Mouse (Mus musculus) heart, postnatal 36 days (tissue): ENCODE data around the gene Zdhhc13. TPM values are rescaled to one million over a fixed set of nuclear protein-coding genes. Genes with fewer than 3 reads are reported as not detected.

ENCODE experiments used
- DNase-seq, 2 experiments: peaks; one replicate each; pipeline ENCODE4 v3.0.0; 2021 to 2022
- intact Hi-C: fragments of 180-260 bp; cut with DNase I; formaldehyde crosslinking; loops from one replicate; pipeline ENCODE4 v1.15.1; 2025
- total RNA-seq, 2 experiments: library from RNA; stranded (reverse); gene quantifications; 2 replicates each; pipeline ENCODE4 v1.2.3; 2021

The Zdhhc13 gene
- total RNA-seq, 2 experiments from 2014 or later: 13.5 to 14.3 TPM

DNA sequence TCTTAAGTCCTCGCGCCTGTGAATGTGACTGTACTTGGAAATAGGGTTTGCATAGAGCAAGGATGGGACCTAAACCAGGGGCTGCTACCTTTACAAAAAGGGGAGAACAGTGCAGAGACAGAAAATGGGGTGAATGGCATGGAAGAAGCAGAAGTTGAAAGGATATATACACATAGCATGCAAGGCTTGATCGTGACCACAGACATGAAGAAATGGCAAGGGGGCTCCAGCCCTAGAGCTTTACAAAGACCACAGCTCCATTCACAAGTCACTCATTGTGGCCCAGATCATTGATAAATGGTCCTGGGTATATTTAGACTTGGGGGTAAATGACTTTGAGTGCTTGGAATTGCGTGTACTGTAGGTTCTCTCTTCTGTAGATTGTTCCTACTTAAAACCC is 6.4 kb upstream of the Zdhhc13 start:
- intact Hi-C loops: no loop called here

DNA sequence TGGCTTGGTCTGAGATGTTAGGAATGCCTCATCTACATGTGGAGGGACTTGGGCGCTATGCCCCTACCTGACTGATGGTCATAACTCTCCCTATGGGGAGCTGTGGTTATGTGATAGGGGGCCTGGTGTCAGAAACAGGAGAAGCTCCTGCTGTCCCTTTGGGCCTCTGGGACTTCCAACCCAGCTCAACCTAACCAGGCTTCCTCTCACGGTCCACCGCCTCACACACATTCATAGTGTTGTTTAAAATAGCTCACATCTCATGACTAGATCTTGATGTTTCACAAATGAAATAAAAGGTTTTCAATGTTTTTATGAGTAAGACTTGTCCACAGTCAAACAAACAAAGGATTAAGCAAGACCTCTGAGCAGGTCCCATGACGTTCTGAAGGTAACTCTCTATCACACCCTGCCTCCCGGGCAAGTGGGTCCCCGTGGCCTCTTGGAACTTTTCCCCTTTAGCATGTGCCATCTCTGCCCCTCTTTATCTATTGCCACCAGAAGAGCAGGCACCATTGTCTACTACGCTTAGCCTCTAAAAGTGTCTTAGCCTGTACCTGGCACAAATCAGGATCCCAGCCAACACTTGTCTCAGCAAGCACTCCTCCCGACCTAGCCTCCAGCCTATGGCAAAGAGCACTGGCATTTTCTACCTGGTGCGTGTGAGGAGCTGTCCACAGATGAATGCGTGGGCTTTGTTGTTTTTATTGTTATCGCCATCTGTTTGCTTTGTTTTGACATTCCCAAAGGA is 3.9 kb upstream of the Zdhhc13 start:
- intact Hi-C loops: loop anchor here (5.0 kb wide), 1 partner anchor 33 kb away; no protein-coding TSS in a partner anchor
- no peak for DNase-seq

More for the DNA sequence above, 6.4 kb upstream of the Zdhhc13 start:
- DNase-seq: no peak

DNA sequence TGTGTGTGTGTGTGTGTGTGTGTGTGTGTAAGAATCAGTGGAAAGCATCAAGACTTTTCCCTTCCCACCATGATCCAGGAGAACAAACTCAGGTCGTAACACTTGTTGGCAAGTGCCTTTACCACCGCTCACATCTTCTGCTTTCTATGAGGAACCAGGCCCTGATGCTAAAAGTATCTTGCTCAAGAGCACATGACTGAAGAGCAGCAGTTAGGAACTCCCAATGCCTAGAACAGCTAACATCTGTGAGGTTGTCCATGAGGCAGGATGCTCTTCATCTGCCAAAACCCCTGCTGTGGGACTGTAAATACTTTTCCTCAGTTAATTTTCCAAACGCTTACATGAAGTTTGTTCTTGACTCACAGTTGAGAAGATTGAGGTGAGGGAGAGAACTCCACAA is 455 bp upstream of the Zdhhc13 start:
- DNase-seq: no peak
- intact Hi-C loops: loop anchor here (5.0 kb wide), 1 partner anchor 36 kb away; no protein-coding TSS in a partner anchor

DNA sequence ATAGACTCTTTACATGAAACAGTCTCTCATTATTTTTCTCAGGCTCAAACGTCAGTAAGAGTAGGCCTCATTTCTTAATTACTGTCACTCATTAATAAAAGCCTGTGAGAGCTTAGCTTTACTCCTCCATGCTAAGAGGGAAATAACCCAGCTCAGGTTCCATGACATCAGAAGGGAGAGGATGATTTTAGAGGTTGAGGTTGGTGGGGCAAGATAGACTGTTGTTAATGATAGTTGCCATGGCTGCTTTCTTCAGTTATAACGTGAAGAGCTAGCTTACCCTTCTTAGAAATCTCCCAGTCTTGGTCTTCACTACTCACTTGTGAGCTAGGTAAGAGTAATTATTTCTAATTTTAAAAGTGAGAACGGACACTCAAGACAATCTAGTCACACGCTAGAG is 1.3 kb downstream of the Zdhhc13 start:
- intact Hi-C loops: no loop called here
- no peak for DNase-seq

DNA sequence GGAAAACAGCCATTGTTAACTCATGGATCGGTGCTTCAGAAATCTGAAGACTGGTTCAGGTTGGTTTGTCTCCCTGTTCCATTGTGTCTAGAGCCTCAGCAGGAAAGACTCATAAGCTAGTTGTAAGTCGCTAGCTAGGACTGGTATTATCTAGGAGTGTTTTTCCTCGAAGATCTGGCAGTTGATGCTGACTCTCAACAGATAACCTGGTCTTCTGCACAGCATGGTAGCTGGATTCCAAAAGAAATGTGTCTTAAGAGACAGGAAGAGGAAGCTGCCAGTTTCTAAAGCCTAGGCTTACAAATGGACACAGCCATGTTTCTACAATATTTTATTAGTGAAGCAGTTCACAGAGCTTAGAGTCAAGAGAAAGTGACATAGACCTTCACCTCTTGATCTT is 2.6 kb downstream of the Zdhhc13 start:
- no peak for DNase-seq
- intact Hi-C loops: no loop called here

DNA sequence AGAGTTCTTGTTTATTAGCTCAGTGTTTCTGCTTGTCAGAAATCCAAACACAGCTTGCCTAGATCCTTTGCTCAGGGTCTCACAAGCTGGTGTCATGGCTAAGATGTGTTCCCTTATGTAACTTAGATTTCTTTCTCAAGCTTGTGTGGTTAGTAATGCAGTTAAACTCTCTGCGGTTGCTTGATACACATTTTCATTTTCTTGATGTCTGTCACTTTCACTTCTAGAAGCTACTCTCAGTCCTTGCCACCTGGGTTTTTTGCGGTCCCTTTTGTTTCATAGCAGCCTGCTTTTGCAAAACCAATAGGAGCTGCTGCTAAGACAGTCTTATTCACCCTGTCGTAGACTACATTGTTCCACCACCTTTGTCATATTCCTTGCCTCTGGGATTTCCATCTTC is 6.3 kb downstream of the Zdhhc13 start:
- intact Hi-C loops: no loop called here
- DNase-seq: no peak

DNA sequence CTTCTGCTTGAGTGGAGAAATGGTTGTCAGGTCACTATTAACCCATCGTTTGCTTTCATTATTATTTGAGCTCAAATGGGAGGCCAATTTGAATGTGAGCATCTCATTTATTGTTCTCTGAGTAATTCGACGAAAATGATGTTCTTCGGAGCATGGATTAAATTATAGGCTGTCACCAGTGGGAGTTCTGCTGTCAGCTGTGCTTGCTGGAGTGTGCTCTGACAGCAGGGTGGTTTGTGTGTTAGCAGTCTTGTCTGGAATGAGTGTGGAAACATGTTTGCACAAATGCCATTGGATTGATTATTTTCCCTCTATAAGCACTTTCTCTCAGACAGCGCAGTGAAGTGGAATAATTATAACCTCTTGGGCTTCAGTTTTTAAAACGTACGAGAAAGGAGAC is 14.6 kb downstream of the Zdhhc13 start:
- no peak for DNase-seq
- intact Hi-C loops: no loop called here

DNA sequence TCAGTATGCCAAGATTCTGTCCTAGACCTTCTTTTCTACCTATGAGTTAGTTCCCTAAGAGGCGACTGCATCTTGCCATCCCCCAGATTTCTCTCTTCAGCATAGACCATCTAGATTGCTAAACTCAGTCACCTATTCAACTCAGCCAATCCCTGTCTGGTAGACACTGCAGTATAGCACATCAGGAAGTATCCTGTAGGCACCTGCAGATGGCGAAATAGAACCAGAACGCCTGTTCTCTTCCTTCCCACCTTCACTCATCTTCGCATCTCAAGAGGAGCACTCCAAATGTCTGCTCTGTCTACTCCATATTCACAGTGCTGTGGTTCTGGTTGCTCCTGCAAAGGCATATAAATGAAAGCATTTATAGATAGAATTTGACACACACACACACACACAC is 17.8 kb downstream of the Zdhhc13 start:
- DNase-seq: no peak
- intact Hi-C loops: loop anchor here (5.0 kb wide), 1 partner anchor 261 kb away; no protein-coding TSS in a partner anchor

DNA sequence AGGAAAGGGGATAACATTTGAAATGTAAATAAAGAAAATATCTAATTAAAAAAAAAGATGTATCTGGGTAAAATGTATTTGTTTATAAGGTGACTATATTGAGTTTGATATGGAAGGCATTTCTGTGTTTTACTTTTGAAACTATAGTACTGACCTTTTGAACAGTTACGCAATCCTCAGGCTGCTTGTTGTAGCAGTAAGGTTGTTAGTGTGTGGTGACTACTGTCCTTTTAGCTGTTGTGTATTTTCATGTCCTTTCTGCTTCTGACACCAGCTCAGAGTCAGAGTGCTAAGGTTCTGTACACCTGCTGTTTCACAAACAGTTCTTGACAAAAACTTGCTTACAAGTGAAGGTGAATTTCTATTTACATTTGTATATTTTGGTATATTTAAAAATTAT is 21.8 kb downstream of the Zdhhc13 start:
- intact Hi-C loops: loop anchor here (5.0 kb wide), 1 partner anchor 312 kb away; no protein-coding TSS in a partner anchor
- DNase-seq: no peak

DNA sequence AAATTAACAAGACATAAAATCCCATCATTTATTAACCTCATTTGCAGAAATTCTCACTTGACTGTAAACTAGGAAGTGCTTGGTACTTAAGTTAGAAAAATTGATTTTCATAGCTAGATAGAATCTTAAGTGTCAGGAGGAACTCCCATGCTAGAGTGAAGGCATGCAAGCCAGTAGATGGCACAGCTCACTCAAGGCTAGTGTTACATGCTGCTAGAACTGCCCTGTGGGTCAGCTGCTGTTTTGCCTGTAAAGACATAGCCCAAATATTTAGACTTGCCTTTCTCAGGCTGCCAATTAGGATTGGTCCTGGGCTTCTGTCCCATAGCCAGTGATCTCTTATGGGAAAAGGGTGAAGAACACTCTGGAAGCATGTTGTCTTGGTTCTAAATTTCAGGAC is 23.6 kb downstream of the Zdhhc13 start:
- no peak for DNase-seq
- intact Hi-C loops: loop anchor here (5.0 kb wide), 1 partner anchor 310 kb away; no protein-coding TSS in a partner anchor

DNA sequence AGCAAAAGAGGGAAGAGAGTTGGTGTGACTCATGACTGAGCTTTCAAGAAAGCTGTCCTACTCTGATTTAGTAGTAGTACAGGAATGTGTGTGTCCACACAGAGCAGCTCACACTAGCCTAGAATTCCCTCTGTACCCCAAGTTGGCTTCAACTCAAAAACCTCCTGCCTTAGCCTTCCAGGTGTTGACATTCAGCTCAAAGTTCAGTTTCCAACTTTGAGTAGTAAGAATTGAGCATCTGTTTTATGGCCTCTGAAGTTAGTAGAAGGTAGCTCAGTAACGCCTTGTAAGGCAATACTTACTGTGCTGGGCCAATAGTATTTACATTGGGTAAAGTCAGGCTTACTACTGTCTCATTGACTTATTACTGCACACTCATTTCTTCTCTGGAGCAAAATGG is 24.8 kb downstream of the Zdhhc13 start:
- DNase-seq: no peak
- intact Hi-C loops: loop anchor here (1.0 to 5.0 kb wide), 2 partner anchors 63 to 309 kb away; no protein-coding TSS in a partner anchor

DNA sequence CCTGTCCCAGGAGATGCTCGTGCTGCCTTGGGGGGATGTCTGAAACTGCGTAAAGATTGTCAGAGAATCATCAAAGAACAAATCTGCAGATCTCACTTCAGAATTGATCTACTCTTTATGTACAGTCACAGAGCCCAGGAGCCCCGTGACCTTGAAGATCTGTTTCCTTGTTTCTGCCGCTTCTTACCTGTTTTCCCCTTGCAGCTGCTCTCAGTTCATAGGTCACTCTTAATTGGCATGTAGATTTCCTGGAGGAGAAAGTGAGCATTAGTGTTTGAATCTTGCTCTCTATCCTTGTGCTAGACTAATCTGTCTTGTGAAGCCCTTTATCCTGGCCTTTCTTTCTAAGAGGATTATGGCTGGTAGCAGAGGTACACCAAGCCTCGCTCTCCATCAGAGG is 32.9 kb downstream of the Zdhhc13 start:
- intact Hi-C loops: no loop called here
- no peak for DNase-seq

DNA sequence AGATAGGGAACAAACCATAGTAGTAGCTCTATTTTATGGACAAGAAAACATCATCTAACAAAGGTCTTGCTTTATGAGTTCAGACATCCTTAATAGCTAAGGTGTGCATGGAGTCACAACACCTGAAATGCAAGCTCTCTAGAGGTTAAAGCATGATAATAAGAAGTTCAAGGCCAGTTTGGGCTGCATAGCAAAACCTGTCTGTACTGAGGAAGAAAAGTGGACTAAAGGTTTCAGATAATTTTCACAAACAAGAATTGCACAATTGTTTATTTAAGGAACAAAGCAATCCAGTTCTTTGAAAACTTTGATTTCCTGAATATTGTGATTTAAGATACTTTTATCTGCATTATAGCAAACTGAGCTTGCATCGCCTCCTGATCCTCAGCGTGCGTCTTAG is 34.8 kb downstream of the Zdhhc13 start:
- DNase-seq: no peak
- intact Hi-C loops: no loop called here

DNA sequence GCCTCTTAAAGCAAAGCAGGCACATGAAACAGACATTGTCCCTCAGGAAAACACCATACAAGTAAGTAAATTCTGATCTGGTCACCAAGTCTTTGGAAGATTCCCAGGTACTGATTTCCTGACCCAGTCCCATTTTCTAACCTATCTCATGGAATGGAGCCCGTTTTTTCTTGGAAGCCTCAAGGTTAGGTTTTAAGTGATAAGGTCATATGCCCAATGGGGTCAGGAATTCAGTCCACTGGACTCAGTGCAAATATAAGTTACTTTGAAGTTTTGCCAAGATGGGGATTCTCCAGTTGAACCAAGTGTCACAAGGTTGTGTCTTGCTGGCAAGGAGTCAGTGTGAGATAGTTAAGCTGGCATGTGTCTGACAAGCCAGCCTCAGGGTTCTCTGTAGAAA is 35.9 kb downstream of the Zdhhc13 start:
- no peak for DNase-seq
- intact Hi-C loops: loop anchor here (5.0 kb wide), 1 partner anchor 48 kb away; no protein-coding TSS in a partner anchor

DNA sequence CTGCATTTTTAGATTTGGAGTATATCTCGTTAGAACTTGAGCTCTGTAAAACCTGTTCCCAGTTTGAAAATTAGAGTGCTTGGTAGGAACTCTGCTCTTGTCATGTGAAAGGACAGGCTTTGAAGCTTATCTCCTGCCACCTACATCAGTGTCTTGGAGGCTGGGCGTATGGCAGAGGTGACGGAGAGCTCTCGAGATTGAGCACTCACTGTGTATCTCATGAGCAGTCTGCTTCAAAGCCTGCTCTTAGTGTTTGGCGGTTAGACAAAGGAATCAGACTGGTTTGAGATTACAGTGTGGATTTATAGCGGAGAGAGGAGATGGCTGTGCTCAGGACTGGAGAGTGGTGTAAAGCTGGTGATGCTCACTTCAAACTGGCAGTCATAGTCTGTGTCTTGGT is 36.4 kb downstream of the Zdhhc13 start:
- intact Hi-C loops: loop anchor here (5.0 kb wide), 1 partner anchor 47 kb away; no protein-coding TSS in a partner anchor
- DNase-seq: no peak

DNA sequence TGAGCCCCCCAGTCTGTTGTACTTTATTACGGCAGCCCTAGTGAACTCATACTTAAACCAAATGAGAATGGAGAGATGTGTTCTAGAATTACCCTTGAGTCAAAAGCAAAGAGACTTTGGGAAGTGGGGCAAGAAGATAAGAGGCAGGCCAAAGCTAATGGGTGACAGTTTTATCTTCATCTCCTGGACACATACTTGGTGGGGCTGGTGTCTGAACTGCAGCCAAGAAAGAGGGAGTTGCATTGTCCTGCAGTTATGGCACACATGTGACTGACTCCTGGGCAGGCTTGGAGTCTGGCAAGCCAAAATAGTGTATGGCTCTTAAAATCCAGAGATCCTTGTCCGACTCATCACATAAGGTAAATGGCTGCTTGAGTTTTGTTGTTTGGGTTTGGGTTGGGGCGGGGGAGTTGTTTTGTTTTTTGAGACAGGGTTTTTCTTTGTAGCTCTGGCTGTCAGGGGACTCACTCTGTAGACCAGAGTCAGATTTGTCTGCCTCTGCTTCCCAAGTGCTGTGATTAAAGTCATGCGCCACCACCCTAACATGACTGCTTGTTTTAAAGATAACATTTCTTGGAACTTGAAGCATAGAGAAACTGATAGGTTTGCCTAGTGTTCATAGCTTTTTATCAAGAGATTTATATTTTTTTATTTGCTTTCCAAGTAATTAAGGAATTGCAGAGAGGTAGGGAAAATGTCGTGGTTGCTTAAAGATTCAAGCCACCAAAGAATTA is 40.5 kb downstream of the Zdhhc13 start:
- intact Hi-C loops: loop anchor here (5.0 kb wide), 1 partner anchor 43 kb away; no protein-coding TSS in a partner anchor

DNA sequence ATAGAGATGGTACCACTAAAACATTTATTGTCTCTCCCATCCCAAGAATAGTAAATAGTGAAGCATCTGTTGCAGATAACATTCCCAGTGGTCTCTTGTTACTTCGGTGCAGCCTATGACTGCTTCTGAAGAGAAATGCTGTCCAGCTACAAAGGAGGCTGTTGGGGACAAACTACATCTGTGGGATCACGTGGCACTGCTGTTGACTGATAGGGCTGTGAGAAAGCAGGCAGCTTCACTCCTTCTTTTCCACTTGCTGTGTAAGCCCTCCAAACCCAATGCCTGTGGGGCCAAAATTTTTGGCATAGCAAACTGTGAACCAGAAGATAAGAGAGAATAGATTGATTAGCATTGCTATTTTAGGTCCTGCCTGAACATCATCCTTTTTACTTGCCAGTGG is 41.6 kb downstream of the Zdhhc13 start:
- no peak for DNase-seq
- intact Hi-C loops: no loop called here

More for the DNA sequence above, 40.5 kb downstream of the Zdhhc13 start:
- DNase-seq: peak in 1 of 2 experiments; percentile 54

DNA sequence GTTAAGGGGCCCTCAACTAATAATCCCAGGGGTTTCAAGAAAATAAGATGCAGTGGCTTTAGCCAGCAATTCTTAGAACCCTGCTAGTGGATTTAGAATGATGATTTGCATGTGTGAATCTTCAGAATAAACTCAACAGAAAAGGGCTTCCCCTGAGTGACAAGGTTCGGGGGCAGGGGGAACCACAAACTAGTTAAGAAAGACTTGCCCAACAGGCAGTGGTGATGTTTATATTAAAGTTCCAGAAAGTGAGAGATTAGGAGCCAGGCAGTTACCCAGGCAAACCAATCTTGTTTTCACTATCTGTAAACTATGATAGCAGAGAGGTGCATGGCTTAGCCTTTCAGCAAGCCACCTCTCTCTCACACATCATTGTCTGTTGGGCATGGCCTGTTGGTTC is 43.9 kb downstream of the Zdhhc13 start:
- DNase-seq: no peak
- intact Hi-C loops: no loop called here

DNA sequence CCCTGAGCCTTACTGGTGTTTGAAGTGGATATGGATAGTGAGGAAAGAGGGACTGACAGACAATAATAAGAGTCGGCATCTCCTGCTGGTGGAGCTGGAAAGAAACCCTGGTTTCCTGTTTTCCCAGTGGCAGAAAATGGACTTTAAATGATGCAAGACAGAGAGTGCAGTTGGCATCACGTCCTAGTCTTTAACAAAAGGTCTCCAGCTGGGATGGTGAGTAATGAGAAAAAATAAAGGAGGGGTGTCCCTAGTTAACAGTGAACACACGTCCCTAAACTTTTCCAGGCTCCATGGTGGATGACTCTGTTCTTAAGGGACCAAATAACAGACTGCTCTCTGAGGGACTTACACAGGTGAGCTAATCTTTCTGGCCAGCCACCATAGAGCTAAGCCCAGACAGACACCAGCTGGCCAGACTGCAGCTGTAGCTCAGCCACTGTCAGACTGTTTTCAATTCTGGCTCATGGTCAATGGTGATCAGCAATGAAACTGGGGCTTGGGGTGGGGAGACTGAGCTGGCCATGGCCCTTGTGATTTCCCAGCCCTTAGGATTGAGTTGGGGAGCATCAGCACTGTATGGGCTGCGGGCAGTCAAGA is 45.7 kb downstream of the Zdhhc13 start:
- no peak for DNase-seq
- intact Hi-C loops: no loop called here

DNA sequence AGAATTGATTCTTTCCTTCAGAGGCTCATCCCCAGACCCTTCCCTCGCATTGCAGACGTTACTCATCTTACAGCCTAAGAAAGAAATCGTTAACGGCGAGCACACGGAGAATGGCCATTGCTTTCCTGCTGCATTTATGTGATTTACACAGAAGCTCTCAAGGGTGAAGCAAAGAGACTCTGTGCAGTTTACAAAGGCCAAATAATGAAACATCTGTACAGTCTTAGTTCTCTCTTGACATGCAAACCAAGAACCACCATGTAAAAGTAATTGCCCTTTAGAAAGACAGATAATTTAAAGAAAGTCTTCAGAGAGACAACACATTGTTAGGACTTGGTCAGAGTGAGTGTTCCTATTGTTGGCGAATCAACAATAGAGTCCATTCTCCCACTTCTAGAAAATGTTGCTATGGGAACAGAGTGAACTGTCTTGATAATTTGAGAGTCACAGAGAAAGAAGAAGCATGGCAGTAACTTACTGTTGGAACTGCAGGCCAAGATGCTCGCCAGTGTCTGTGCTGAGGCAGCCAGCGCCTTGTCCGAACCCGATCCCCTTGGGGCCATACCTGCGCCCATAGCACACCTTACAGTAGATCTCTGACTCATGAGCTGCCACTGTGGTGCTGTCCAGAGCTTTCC is 46.3 kb downstream of the Zdhhc13 start:
- DNase-seq: no peak
- intact Hi-C loops: no loop called here

DNA sequence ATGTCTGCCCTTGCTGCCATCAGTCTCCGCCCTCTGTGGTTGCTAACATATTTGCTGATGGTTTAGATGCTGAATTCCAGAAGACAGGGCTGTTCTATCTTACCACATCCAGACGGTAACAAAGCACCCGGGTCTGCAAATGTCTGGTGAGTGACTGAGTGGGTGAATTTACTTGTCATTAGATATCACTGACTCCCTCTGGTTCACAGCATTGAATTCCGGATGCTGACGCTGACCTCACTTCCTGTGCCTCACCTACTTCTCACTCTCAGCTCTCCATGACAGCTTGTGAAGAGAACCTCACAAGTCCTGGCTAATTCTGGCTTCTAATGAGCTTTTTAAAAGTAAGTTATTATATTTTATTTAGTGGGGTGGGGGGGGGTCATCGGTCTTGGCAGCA is 48.1 kb downstream of the Zdhhc13 start:
- intact Hi-C loops: no loop called here

More for the DNA sequence above, 48.1 kb downstream of the Zdhhc13 start:
- no peak for DNase-seq
